Mouse (Mus musculus): ENCODE results near the gene Pdgfa.

Gene Pdgfa

DNA sequence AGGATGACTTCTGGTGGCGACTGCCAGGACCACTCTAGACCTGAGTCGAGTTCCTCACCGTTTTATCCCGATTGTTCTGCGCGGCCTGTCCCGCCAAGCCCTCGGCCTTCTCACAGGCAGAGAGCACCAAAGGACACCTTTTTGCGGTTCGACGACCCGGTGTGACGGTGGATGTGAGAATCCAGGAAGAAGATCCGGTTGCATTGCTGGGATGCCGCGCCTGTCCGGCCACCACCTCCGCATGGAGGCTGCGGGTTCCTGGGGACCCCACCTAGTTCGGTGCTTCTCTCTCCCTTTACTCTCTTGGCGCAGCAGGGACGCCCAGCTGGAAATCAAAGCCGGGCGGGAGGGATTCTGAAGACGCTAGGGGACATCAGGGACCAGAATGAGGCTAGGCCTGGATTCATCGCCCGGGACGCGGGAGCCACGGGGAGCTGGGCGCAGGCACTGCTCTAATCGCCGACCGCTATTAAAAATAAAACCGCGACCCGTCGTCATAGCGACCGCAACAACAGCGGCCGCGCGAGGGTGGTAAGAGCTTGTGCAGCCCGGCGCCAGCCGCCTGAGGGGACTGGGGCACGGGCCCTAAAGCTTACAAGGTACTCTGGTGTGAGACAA is at the start of gene Pdgfa:
Gene Pdgfa (minus strand): TSS at position 200 of the 618 bp plus-strand sequence.
- no peak for DNase-seq (ENCODE audit: extremely low read depth, low read depth)

DNA sequence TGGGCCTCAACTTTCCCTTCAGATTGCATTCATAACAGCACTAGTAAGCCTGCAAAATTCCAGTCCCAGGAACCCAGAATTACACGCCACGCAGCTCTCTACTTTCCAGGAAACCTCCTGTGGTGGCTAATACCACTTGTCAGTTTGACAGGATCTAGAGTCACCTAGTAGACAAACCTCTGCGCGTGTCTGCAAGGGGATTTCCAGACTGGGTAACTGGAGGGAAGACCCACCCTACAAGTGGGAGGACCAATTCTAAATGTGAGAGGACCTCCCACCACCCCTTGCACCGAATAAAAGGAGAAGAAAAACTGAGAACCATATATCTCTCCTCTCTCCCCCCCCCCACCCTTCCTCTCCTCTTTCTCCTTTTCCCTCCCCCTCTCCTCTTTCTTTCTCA is 49.5 kb upstream of the Pdgfa start:
- DNase-seq (ENCODE audit: extremely low read depth, low read depth) = no peak

DNA sequence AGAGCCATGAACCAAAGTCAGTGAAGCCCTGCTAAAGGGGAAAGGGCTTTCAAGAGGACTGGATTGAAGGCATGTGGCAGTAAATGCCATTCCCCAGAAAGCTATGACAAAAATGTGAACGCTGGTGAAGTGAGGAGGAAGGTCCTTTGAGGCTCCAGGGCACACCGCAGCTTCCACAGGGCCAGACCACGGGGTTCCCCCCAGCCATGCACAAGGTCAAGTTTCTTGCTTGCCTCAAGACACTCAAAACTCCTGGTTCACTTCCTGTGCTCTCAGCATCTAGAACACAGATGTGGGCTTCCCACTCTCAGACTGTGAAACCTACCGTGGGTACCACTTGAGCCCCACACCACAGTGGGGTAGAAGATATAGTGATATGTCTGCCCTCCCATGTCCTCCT is 46.4 kb upstream of the Pdgfa start:
- no peak for DNase-seq (ENCODE audit: extremely low read depth, low read depth)

DNA sequence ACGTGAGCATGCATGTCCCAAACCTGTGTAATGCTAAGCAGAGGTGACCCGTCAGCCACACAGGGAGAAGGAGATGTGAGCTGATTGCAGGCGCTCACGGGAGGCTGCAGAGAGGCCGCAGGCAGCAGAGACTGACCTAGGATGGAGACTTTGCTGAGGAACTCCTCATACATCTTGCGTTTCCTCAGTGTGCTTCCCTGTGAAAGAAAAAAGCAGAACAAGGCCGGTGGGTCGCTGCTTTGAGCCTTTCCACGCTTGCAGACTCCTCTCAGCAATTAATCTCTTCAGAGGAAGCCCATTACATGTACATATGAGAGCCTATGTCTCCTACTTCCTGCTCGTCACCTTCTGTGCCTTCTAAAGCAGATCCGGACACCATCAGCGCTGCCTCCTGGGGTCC is 45.1 kb upstream of the Pdgfa start:
- no peak for DNase-seq (ENCODE audit: extremely low read depth, low read depth)

DNA sequence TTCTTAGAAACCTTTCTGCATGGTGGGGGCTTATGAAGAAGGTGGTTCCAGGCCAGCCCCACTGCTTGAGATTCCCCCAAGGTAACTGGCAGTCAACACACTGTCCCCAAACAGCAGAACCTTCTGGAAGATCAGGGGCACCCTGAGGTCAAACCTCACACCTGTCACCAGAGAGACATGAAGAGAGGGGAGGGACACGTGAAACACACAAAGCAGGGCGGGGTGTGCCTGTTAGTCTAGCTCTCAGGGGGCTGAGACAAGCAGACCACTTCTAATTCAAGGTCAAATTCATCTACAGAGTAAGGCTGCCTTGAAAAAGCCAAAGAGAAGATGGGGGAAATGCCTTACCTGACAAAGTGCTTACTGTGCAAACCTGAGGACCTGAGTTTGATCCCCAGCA is 38.0 kb upstream of the Pdgfa start:
- no peak for DNase-seq (ENCODE audit: extremely low read depth, low read depth)

DNA sequence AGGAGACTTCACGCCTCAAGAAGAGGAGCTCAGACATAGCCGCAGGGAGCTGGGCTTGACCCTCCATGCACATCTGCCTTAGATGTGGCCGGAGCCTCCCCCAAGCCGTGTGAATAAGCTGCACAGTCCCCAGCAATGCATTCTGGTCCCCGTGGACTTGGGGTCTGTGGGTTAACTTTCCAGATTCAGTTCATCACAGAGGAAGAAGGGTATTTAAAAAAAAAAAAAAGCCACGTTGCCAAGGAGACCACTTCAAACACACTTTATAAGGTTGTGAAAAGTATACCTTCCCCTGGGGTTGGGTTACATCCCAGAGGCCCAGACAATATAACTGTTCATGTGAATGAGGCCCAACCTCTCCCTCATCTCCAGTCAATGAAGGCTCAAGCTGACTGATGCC is 37.6 kb upstream of the Pdgfa start:
- no peak for DNase-seq (ENCODE audit: extremely low read depth, low read depth)

DNA sequence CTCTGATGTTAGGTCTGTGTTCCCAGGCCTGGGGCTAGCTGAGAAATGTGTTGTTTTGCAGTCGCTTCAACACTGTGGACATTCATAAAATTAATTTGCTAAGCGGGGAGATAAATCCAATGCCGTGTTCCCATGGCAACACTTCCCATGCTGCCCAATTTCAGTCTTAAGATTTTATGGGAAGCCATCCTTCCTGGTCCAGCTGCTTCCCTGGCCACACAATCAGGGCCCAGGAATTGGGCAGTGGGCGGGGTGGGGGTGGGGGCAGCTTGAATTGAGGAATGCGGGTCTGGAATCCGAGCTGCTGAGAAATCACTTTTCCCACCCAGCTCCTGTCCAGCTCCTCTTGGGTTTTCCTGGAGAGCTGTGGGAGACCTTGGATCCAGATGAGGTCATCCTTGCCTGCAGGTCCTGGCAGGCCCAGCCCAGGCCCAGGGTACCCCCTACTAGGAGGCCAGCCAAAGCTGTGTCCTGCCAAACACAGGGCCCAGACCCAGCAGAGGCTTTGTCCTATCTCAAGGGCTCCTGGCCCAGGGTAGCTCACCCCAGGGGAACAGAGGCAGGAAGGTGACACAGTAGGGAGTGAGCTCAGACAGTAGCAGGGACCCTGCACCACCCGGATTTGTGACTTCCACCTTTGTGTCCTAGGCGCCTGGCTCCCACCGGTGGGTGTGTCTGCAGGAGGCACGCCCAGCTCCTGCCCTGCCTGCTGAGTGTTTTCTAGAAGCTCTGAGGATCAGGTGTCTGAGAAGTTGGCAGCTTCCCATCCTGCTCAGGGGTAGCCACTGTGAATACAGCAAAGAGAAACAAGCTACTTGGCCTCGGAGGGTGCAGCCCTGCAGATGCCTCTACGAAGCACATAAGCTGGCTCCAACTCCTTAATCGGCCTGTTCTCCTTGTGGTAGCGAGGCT is 36.5 kb upstream of the Pdgfa start:
- DNase-seq (ENCODE audit: extremely low read depth, low read depth) = no peak

DNA sequence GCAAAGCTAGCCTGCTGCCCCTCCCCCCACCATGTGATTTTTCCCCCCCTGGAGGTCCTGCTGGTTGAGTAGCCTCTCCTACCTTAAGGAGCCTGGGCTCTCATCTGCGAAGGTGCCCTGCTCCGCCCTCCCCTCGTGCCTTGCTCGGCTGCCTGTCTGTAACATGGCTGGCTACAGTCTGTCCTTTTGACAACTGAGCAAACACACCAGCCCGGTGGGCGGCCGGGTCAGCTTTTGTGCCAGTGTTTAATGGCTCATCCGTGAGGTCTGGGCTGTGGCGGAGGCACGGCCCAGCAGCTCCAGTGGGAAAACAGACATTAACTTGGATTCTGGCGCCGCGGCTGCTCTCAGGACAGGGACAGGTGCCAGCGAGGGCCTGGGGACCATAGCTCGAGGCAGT is 30.4 kb upstream of the Pdgfa start:
- DNase-seq (ENCODE audit: extremely low read depth, low read depth) = no peak

DNA sequence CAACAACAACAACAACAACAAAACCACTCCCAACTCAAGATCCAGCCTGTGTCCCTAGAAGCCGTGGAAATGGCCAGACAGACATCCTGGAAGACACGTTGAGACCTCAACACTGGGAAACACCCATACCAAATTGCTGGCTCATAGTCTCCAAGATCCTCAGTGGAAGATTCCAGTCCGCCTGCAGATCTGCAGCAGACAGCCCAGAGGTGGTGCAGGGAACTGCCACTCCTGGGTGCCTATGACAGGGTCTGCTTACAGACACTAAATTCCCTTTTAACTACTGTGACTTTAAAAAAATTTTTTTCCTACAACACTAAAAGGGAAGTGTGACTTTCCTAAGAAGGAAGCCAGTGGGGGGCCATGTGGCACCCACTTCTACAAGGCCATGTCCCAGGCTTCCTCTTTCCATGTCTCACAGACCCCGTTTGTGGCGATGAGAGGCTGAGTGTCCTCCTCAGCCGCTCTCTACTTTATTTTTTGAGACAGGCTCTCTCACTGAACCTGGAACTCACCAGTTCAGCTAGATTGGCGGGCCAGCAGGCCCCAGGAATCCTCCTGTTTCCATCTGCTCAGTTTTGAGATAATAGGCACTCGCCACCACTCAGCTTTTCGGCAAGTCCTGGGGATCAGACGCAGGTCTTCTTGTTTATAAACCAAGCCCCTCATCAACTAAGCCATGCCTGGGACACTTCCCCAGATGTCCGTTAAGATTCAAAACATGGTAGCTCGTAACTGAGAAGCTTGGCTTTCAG is 27.4 kb upstream of the Pdgfa start:
- DNase-seq (ENCODE audit: extremely low read depth, low read depth) = no peak

DNA sequence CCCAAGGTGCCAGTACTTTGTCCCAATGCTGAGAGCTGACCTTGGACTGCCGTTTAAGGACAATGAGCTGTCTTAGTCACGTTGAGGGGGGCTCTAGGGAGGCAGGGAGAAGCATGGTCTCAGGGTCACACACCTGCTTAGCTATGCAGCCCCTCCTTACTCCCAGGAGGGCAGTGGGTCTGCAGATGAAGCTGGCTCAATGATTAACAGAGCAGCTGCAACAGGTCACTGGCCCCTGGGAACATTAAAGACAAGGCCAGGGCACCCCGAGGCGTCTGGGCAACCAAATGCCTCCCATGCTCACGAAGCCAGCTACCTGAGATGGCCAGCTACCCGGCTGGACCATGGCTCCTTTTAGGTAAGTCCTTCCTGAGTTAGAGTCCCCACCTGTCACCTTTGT is 23.4 kb upstream of the Pdgfa start:
- DNase-seq (ENCODE audit: extremely low read depth, low read depth) = no peak

DNA sequence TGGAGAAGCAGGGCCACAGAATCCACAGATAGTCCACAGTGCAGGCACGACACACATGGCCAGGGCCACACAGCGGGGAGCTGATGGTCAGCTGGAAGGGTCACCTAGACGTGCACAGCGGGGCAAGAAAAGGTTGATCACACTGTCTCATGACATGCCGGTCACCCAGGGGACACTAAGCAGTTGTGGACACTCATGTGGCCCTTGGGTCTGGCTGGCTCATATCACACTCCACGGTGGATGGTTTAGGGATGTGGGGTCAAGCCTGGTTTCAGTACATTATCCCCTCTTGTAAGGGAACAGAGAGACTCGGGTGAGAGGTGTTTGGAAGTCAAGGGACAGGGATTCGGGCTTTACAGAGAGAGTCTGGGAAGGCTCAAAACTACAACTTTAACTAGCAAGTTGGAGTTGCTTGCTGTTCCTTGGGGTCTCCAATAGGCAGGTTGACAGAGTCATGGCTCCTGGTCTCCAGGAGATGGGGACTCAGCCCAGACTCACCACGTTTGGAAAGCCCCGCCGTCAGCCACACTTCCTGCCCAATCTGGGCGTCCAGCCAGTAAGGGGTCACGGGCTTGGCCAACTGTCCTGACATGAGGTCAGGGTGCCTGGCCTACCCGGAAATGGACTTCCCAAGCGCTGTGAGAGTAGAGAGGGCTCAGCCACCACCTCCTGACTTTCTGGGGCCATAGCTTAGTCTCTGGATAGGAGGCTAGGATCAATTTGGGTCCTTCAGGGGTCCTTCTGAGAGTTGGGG is 20.4 kb upstream of the Pdgfa start:
- DNase-seq (ENCODE audit: extremely low read depth, low read depth) = no peak

DNA sequence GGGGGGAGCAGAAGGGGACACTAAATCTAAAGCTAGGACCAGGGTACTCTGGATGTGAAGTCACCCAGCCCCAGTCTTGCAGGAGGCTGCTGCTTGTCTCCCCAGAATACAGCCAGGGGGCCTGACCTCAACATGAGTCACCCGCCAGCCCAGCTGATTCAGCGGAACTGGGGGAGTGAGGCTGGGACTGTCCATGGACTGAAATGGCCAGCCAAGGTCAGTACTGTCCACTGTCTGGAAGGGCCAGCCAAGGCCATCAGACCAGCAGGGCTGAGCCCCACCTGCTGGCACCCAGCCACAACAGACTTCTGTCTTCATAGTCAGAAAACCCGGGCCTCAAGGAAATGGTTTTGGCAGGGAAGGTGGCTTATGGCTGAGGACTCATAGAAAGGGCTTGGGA is 17.9 kb upstream of the Pdgfa start:
- no peak for DNase-seq (ENCODE audit: extremely low read depth, low read depth)

DNA sequence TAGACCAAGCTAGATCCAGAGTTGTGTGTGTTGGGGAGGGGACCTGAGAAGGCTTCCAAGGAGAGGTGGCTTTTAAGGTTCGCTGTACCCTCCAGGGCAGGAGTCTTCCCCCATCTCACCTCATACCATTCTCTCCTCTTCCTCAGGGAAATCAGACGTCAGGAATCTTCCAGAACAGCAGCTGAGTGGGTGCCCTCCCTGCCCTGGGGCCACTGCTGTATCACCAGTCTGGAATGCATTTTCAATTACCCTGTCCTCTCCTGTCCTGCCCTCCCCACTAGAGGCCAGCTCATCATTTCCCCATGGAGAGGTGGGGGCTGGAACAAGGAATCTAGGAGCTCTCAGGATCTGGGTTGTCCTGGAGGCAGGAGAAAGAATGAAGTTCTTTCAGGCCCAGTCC is 13.5 kb upstream of the Pdgfa start:
- no peak for DNase-seq (ENCODE audit: extremely low read depth, low read depth)

DNA sequence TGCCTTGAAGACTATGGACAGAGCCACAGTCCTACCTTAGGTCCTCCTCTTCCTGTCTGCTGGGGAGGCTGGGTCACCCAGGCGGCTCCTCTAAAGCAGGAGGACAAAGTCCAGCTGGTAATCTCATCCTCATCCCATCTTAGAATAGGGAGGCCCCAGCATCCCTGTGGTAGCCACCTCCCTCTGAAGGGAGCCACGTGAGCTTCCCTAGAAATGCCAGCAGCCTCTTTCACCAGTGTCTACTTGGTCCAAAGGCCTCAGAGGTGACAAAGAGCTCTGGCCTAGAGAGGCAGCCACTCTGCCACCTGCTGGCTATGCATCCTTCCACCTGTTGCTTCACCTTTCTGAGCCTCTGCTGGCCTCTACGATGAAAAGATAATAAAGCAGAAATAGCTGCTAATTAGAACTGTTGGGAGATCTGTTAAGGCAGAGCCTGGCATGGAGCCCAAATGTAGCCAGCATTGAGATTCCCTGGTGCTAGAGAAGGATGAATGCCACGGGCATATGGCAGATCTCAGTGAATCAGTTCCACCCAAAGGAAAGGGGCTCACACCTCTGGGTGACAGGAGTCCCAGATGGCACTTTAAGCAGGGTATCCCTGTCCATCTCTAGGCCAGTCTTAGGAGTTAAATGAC is 10.1 kb upstream of the Pdgfa start:
- DNase-seq (ENCODE audit: extremely low read depth, low read depth) = no peak

DNA sequence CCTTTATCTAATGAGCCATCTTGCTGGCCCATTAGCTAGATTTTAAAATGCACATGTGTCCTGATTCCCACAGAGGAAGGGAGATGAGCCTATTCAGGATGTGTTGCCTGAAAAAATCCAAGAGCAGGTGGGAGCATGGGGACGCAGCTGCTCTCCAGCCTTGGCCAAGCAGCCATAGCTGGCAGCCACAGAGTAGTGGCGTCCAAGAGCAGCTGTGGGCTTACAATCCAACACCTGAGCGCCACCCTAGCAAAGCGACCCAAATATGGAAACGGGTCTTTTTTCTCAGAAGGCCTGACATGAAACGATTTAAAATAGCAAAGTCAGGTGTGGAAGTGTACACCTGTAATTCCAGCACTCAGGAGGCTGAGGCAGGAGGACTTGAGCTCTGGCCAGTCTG is 7.4 kb upstream of the Pdgfa start:
- DNase-seq (ENCODE audit: extremely low read depth, low read depth) = no peak

DNA sequence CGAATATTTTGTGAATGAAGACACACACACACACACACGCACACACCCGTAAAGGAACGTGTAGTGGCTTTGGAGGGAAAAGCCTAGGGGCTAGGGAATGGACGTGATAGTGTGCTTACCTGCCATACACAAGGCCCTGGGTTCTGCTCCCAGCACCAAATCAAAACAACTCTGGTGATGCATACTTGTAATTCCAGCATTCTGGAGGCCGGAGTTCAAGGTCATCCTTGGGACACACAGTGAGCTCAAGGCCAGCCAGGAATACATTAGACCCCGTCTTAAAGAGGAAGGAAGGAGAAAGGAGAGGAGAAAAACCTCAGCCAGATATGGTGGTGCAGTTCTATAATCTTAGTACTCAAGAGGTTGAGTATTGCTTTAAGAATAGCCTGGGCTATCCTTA is 2.5 kb upstream of the Pdgfa start:
- DNase-seq (ENCODE audit: extremely low read depth, low read depth) = no peak

DNA sequence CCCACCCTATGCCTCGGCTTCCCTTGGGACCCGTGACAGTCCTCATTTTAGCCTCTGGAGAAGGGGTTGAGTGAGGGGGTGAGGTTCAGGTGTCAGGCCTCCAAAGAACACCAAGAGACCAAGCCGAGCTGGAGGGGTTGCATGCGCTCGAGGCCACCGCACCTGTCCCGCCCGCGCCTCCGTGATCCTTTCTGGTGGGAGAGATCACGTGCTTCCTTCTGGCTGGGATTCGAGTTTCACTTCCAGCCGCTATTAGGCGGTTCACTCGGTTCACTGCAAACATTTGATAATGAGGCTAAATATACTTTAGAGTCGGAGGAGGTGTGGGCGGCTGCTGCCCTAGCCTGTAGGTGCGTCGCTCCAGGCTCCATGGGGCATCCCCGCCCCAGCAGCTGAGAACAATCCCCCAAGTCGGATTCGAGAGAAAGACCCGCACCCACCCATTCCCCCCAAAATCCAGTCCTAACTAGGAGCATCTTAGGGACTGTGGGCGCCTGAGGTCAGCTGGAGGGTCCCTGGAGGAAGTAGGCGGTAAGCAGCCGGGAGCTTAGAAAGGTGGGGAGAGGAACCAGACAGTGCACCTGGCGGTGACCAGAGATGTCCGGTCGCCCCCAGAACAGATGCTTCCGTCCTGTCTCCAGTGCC is 888 bp upstream of the Pdgfa start:
- DNase-seq (ENCODE audit: extremely low read depth, low read depth) = no peak

DNA sequence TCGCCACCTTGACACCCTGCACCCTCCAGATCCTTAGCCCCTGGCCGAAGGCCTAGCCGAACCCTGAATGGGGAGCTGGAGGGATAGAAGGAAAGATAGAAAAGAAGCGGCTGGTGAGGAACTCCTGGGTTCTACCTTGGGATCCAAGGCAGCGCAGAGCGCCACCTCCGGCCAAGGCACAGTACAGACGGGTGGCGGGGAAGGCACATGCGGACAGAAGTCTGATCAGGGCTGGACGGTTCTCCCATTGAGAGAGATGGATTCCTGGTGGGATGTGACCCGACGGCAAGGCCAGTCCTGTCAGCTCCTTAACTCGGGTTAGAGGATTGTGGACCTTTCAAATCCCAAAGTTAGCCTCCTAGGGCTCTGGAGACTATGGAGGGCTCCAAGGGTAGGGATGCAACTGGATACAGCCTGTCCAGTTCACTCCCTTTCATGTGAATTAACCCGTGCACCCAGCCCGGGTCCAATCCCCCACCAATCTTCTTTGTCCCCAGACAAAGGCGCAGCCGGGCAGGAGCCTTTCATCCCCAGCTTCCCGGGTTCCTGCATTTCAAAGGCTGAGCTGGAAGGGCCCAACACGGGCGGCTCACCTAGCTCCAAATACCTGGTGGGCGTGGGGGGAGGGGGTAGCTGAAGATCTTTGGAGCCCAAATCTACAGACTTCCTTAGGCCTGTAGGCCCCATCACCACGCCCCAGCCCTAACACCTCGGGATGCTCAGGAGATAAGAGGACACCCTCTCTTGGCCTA is 672 bp downstream of the Pdgfa start:
- DNase-seq (ENCODE audit: extremely low read depth, low read depth) = no peak

DNA sequence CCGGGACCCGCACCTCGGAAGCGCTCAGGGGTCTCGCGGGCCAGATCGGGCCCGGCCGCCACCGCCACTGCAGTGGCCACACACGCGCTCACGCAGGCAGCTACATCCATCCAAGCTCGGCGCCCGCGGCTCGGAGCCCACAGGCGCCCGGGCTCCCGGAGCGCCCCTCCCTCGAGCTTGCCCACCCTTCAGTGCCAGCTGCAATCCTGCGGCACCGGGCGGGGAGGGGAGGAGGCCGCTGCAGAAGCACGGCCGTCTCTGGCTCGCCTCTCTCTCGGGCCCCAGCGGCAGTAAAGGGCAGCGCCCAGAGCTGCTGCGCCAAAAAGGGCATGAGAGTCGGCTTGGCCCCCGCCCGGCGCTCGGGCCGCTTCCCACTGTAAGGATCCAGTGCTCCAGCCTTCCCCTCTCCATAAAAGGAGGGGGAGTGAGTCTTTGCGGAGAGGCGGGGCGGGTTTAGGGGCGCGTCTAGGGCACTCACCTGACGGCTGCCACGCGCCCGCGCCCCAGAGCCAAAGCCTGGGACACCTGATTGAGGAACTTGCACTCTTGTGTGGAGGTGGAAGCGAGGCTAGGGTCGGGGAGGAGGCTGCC is 1.4 kb downstream of the Pdgfa start:
- no peak for DNase-seq (ENCODE audit: extremely low read depth, low read depth)
